In the genomic region with DNA sequence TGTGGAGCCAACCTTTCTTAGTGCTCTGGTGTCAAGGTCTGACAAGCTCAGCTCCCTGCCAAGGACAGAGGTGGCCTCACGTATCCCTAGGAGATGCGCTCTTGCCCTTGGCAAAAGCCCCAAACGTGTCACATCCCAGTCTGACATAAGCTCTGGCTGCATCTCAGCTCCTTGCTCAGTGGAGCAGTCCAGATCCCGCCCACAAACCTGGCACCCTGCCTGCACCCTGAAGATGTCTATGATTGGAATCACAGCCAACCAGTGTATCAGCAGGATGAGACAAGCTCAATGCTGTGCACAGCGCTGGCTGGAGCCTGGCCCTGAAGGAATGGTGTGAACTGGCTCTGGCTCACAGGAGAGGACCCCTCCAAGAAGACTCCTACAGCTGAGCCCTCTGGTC, we compare ENCODE assay signal across 9 mouse cellular contexts. TPM values are rescaled to one million over a fixed set of nuclear protein-coding genes. Genes with fewer than 3 reads are reported as not detected.
A peak's percentile ranks its signal among the peaks of the same experiment; 100 is the strongest.
DNase-seq lines count a peak whose midpoint lies in the region; ATAC-seq lines count a peak whose summit lies in the region.
"Had no signal": no experiment of that assay in that cellular context is flagged by ENCODE, and none has a peak within 500 bp of the region (broad histone marks: within the 10 kb centered on the region; RNA-seq: fewer than 3 reads in every experiment).

No protein-coding gene starts in this region.

- H3K4me3 ChIP-seq in heart, embryonic 15.5 days, result no peak overlapping the region
- H3K4me3 ChIP-seq: liver, embryonic 15.5 days had no signal

- no peaks in the 10 kb centered on the region for H3K27me3 ChIP-seq in heart, embryonic 15.5 days

- 42% methylated on average over 5 of the region's 5 CpGs for WGBS in heart, embryonic 15.5 days

- peak; percentile 60 for DNase-seq in 416B (ENCODE audit: low read depth)
- peak; percentile 74 for DNase-seq in adipocyte (ENCODE audit: low spot score)
- peak; percentile 93 for DNase-seq in fat pad, adult 2 months (ENCODE audit: extremely low read depth, low read depth, low spot score)
- peak; percentile 89 for DNase-seq in layer of hippocampus, adult 9-11 months
- DNase-seq in embryo, embryonic 10.5 days (ENCODE audit: low spot score), result no peak

- no peak overlapping the region for H3K9ac ChIP-seq in heart, embryonic 15.5 days
- H3K9ac ChIP-seq: liver, embryonic 15.5 days had no signal

- peak; percentile 57 for ATAC-seq in heart, embryonic 15.5 days (replicated peaks; ENCODE audit: insufficient number of reproducible peaks, insufficient read depth, low FRiP score, low read depth)
- peak; percentile 28 for ATAC-seq in megakaryocyte-erythroid progenitor cell, adult 5-6 weeks (replicated peaks; ENCODE audit: low FRiP score, low TSS enrichment, poor library complexity, severe bottlenecking)
- no peak for ATAC-seq in megakaryocyte, adult 5-6 weeks (ENCODE audit: poor library complexity, severe bottlenecking)

- no peaks in the 10 kb centered on the region for H3K9me3 ChIP-seq in heart, embryonic 15.5 days (replicated peaks)
- H3K9me3 ChIP-seq: liver, embryonic 15.5 days had no signal

- peak overlapping the region; percentile 64 for H3K27ac ChIP-seq in heart, embryonic 15.5 days
- H3K27ac ChIP-seq: liver, embryonic 15.5 days had no signal

- H3K36me3 ChIP-seq in heart, embryonic 15.5 days, result no peaks in the 10 kb centered on the region
- H3K36me3 ChIP-seq: liver, embryonic 15.5 days had no signal

- peaks cover 23% of the 10 kb centered on the region for H3K4me1 ChIP-seq in heart, embryonic 15.5 days (replicated peaks)

- H3K4me2 ChIP-seq in heart, embryonic 15.5 days, result no peak overlapping the region
- H3K4me2 ChIP-seq: liver, embryonic 15.5 days had no signal

RNA-seq across cellular contexts. Expression of a gene that starts 6.6 kb away (rescaled TPM):
- 0.08 and 0.22 TPM in 2 replicates for polyA plus RNA-seq in heart, embryonic 15.5 days (2015; fragmentation: Nextera tagmentation; extraction: Ambion mirVana)
- total RNA-seq in megakaryocyte-erythroid progenitor cell, adult 5-6 weeks (2014; fragmentation: Nextera tagmentation), result not detected in 2 replicates
- not detected in 2 replicates for total RNA-seq in megakaryocyte-erythroid progenitor cell, adult 5-6 weeks (2017)
- total RNA-seq in megakaryocyte, adult 5-6 weeks (2015), result not detected in 2 replicates
- total RNA-seq in megakaryocyte, adult 5-6 weeks (2017), result not detected in 2 replicates
- polyA plus RNA-seq: liver, embryonic 15.5 days had no signal

RNA-seq across cellular contexts. Expression of a gene that starts 48.8 kb away (rescaled TPM):
- 3.3 and 3.7 TPM in 2 replicates for polyA plus RNA-seq in heart, embryonic 15.5 days (2015; fragmentation: Nextera tagmentation; extraction: Ambion mirVana)
- total RNA-seq in megakaryocyte-erythroid progenitor cell, adult 5-6 weeks (2014; fragmentation: Nextera tagmentation), result not detected in 2 replicates
- total RNA-seq in megakaryocyte-erythroid progenitor cell, adult 5-6 weeks (2017), result 1.3 and 1.5 TPM in 2 replicates
- total RNA-seq in megakaryocyte, adult 5-6 weeks (2015), result 3.3 and 4.0 TPM in 2 replicates
- total RNA-seq in megakaryocyte, adult 5-6 weeks (2017), result 22.4 TPM in 2 replicates

RNA-seq across cellular contexts. Expression of a gene that starts 59.9 kb away (rescaled TPM):
- polyA plus RNA-seq in heart, embryonic 15.5 days (2015; fragmentation: Nextera tagmentation; extraction: Ambion mirVana), result 1.4 and 1.8 TPM in 2 replicates
- 0.20 TPM in 1 of 2 replicates, not detected in the other for total RNA-seq in megakaryocyte-erythroid progenitor cell, adult 5-6 weeks (2014; fragmentation: Nextera tagmentation)
- total RNA-seq in megakaryocyte-erythroid progenitor cell, adult 5-6 weeks (2017), result not detected in 2 replicates
- 0.07 TPM in 1 of 2 replicates, not detected in the other for total RNA-seq in megakaryocyte, adult 5-6 weeks (2015)
- not detected in 2 replicates for total RNA-seq in megakaryocyte, adult 5-6 weeks (2017)
